Mouse (Mus musculus) liver, adult (tissue): Measurements from ENCODE around the gene Cdkn2aipnl.
A peak's percentile ranks its signal among the peaks of the same experiment; 100 is the strongest.

Experiments used
- GATA4 ChIP-seq: IDR thresholded peaks from 2 replicates; pipeline ENCODE4 v1.6.1; 2014; ENCODE audit warnings: mild to moderate bottlenecking, low read length; ENCODE audit not compliant: insufficient replicate concordance

The Cdkn2aipnl gene

DNA sequence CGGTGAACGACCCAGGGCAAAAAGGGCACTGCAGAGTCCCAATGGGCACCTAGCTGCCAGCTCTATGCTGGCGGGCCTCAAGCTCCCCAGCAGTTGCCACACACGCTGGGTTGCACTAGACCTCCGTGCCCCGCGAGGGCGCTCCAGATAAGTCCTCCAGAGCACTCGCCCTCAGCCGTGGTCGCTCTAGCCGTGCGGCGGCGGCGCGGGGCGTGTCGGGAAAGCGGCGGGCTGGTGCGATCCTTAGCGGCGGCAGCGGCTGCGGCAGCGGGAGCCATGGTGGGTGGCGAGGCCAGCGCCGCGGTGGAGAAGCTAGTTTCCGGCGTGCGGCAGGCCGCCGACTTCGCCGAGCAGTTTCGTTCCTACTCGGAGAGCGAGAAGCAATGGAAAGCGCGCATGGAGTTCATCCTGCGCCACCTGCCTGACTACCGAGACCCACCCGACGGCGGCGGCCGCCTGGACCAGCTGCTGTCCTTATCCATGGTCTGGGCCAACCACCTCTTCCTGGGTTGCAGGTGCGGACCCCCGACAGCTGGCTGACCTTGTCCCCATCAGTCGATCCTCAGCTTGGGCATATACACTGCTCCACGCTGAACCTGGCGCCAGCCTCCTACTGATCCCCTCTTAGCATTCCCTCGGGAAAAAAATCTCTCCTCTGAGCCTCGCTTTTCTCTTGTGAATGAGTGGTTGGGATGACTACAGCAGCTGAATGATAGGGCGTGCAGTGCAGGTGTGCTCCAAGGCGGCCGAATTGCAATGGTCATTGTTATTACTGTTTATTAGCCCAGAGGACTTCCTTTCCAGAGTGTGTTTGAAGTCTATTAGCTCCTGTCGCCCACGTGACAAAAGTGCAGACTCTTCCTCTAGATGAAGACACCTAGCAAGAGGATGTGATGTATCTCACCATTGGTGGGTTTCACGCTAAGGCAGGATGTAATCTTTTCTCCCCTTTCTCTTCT lies at the start of gene Cdkn2aipnl:
Gene Cdkn2aipnl (plus strand): TSS at position 219 of the 959 bp plus-strand sequence.
- TF ChIP-seq GATA4: peak; percentile 53; the same call in 1 of the 2 replicates

DNA sequence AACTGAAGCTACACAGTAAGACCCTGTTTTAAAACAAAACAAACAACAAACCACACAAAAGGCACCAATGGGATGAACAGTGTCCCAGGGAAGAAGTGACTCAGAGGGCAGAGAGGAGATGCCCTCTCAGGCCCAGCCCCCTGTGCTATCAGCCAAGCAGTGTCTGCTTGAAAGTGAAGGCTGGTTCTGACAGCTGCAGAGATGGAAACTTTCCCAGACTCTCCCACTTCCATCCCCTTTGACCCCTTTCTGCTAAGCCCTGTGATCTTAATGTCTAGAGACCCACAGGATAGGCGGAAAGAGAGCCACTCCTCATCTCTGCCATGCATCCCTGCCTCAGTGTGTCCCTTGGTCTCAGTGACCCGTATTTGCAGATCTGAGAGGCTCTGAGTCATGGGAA lies 49.5 kb upstream of the Cdkn2aipnl start:
- no peak; the same call in 1 of the 2 replicates for TF ChIP-seq GATA4

DNA sequence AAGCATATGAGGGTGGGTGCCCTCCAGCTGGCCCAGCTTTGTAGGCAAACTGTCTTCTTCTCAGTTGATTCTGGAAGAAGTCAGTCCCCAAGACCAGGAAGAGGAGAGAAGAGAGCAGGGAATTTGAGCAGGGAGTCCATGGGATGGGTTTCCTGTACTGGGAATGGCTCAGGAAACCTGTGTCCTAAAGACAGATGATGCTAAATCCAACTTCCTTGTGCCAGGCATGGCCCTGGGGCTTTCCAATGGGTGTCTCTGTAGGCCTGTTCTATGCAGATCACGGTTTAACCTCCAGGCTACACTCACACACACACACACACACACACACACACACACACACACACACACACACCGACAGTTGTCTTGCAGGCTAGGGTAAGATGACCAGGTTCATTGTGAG lies 48.9 kb upstream of the Cdkn2aipnl start:
- TF ChIP-seq GATA4: no peak

DNA sequence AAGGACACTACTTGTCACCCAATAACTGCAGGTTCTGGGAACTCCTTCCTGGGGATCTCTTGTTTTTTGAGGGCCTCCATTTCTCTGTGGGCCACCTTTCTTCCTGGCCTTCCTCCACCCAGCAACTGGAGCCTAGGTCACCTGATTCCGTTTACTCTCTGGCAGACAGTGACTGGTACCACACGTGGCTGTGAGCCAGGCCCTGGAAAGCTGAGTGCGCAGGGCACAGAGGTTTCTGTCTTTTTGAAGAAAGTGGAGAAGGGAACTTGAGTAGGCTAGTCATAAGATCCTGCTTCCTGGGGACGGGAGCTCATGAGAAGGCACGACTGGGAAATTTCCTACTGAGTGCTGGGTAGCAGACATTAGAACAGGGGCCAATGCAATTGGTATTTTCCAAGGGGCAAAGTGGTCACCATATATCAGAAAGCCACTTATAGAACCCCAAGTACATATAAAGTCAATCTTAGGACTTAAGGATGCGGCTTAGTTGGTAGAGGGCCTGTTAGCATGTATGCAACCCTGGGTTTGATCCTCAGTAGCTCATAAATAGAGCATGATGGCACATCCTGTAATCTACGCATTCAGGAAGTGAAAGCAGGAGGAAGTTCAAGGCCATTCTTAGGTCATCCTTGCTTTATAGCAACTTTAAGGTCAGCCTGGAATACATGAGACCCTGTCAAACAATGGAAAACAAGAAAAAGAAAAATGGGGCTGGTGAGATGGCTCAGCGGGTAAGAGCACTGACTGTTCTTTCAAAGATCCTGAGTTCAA lies 45.9 kb upstream of the Cdkn2aipnl start:
- no peak; the same call in 1 of the 2 replicates for TF ChIP-seq GATA4

DNA sequence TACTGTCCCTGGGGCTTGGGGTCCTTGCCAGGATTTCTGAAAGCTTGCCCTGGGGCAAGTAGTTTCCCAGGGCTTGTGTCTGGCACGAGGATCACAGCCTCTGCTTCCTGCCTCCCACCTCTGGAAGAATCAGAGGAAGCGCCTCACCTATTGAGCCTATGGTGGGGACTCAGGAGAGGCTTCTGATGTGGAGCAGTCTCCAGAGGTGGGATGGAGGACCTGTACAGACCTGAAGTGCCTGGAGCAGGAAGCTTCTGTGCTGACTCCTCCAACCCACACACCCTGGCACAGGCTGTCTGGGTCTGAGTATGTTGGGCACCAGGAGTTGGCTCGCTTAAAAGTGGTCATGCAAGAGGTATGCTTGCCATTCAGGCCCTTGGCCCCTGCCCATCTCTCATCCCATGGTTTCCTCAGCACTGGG lies 45.0 kb upstream of the Cdkn2aipnl start:
- TF ChIP-seq GATA4: no peak

DNA sequence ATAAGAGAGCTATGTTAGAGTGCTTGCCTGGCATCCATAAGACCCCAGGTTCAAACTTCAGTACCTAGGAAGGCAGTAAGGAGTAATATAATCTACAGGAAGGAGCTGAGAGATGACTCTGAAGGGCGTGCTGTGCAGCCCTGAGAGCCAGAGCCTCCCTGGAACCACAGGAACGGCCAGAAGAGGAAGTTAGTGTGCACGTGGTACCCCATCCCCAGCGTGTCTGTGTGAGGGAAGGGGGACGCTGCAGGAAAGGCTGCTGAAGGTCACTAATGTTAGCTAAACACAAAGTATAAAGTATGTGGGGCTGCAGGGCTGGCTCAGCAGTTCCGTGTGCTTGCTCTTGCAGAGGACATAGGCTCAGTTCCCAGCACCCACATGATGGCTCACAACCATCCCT lies 41.9 kb upstream of the Cdkn2aipnl start:
- no peak for TF ChIP-seq GATA4

DNA sequence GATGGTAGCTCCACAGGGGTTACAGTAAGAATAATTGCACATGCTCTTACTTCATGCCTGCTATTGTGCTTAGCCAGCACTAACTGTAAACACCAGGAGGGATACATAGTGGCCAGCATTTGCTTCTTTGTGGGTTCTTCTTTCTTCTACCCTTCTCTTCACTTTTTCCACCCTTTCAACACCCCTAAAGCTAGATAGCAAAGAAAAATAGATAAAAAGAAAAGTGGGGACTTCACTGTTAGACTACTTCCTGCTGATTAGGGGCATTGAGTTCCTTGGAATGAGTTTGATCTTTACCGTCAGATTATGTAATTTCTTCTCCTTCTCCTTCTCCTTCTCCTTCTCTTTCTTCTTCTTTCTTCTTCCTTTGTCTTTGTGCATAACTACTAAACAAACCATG lies 41.1 kb upstream of the Cdkn2aipnl start:
- TF ChIP-seq GATA4: no peak

DNA sequence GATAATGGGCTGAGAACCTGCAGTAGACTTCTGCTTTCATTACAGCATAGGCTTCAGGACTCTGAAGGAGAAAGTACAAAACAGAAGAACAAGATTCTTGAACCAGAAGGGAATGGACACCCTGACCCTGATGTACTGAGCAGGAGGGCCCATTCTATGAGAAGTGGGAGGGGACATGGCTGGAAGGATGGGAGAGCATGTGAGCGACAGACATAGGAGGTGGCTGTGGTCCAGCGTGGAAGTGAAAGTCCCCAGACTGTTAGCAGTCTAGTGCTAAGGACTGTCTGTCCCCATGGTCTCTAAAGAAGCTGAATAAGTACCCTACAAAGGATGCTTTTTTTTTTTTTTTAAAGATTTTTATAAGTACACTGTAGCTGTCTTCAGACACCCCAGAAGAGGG lies 40.4 kb upstream of the Cdkn2aipnl start:
- TF ChIP-seq GATA4: no peak

DNA sequence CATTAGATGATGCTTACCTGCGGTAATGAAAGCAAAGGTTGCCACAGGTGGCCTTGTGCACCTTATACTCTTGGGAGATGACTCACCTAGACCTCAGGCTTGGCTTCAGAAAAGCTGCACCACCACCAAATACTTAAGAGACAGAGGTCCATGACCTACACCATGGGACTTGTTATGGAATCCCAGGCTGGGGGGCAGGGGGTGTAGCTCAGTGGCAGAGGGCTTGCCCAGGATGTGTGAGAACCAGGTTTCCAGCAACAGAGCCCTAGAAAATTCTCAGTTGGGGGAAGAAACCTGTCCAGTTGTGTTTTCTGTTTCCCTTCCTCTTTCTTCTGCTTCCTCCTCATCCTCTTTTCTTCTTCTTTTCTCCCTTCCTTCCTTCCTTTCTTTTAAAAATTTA lies 36.3 kb upstream of the Cdkn2aipnl start:
- no peak for TF ChIP-seq GATA4

DNA sequence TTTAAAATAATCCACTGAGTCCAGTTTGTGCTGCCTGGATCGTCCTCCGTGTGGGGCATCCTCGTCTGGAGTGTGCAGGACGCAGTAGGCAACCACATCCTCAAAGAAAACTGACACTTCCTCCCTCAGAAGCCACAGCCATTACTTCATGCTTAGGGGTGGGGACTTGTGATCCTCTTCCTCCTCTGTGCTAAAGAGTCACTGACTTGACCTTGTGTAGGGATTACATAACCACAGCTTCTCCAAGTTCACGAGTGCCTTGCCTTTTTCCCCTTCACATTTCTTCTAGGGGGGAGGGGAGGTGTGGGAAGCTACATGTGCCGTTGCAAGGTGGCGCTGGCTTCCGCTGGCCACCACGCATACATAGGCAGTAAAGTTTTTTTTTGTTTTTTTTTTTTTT lies 35.7 kb upstream of the Cdkn2aipnl start:
- no peak for TF ChIP-seq GATA4

DNA sequence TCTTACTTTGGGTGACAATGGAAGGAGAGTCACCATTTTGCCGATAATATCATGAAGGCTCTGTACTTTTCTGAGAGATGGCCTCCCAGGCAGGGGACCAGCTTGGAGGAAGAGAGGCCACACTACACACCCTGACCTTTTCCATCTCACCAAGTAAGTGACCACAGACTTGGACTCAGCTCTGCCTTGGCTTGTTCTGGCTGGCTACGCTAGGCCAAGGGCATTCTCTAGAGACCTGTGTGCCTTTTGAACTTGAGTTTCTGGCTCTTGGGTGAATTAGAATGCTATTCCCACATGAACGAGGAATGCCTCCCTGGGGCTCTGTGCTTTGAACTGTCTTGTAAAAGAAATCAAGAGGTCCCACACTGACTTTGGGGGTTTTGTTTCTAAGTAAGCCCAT lies 33.2 kb upstream of the Cdkn2aipnl start:
- TF ChIP-seq GATA4: no peak

DNA sequence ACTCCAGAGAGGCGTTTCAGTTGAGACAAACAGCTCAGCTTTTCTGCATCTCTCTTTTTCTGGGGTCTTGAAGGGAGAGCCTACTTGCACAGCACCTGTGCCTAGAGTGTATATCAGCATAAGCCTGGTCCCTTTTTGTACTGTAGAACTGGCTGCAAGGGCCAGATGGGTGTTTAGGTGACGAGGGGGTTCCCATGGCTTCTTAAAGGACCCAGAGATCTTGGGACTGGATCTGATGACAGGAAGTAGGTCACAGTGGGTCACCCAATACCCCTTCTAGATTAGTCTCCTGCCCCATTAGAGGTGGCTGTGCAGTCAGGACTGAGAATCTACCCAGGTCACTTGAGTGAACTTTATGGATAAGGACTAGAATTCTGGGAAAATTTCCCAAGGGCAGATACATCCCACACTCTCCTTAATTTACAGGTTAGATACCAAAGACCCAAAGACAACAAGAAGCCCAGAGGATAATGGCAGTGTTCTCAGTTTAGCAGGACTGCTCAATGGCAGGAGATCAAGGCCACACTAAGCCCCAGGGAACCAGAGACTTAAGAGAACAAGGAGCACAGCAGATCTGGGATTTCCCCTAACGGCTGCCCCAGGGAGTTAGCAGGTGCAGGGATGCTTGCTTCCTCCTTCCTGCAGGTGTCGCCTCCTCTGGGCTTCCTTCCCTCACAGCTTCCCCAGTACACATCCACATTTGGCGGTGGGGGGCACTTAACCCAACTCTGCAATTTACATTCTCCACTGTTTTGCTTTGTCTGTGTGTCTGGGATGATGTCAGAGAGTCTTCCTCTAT lies 31.6 kb upstream of the Cdkn2aipnl start:
- no peak for TF ChIP-seq GATA4

DNA sequence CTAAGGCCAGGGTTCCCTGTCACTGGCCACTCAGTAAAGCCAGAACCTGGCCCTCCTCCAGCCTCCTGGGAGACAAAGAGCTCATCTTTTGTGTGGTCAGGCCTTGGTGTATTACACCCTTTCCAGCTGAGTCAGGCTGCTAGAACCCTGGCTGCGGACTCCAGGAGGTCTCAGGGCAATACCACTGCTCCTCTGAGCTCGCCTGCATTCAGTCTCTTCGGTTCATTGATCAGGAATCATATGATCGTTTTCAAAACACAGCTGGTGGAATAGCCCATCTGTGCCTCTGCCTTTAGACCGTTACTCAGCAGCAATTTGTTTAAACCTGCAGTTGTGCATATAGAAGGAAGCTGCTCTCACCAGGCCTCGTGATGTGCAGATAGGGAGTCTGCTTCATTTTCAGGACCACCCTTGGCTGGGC lies 30.1 kb upstream of the Cdkn2aipnl start:
- TF ChIP-seq GATA4: no peak

DNA sequence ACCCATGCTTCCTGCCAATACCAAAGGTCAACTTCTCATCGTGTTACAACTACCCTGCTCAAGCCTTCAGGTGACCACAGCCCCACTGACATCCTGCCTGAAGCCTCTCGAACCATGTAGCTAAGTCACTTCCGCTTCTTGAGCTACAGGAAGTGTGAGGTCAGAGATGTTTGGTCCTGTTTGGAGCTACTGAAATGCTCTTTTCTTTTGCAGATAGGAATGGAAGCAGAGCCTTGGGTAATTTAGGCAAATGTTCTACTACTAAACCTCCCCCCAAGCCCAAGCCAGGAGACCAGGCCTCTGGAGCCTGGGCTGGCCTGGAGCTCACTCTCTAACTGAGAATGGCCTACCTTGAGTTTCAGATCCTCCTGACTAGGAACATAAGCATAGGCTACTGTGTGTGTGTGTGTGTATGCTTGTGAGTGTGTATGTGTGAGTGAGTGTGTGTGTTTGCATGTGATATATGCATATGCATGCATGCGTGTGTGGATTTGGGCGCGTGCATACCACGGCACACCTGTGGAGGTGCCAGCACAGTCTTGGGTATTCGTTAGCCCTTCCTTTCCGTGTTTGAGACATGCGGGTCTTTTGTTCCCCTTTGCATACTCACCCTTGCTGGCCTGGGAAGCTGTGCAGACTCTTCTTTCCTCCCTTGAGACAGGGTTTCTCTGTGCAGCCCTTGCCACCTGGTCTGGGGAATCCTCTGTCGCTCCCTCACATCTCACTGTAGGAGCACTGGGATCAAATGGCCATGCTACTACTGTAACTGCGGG lies 28.5 kb upstream of the Cdkn2aipnl start:
- no peak for TF ChIP-seq GATA4
